Mouse (Mus musculus) erythroblast, embryonic 14.5 days (primary cell): ENCODE results near the gene Hes7.

Experiments
- GATA1 ChIP-seq: IDR thresholded peaks from 2 replicates; pipeline ENCODE4 v1.6.1; 2012; ENCODE audit warnings: low read length, inconsistent platforms, mixed read lengths
- TAL1 ChIP-seq: IDR thresholded peaks from 3 replicates; pipeline ENCODE4 v1.6.1; 2012; ENCODE audit warnings: low read length, inconsistent platforms, mixed read lengths

- TF ChIP-seq GATA1 (no peak), TAL1 (no peak)
These were observed 5.5 kb downstream of the Hes7 start, which contains the start of gene Aloxe3 for GRCm38 (mm10) chr11:69125852-69125918.
